Mouse (Mus musculus): Measurements from ENCODE around the gene Galnt6.

- no peak for TF ChIP-seq MYOG (IDR thresholded peaks at IDR 0.05; ENCODE audit: control insufficient read depth, extremely low read depth, insufficient read length)
- peak; percentile 18 for TF ChIP-seq FOSL1 (IDR thresholded peaks at IDR 0.05; ENCODE audit: insufficient read depth, low read length, poor library complexity, severe bottlenecking)
- TF ChIP-seq USF1 (IDR thresholded peaks at IDR 0.05; ENCODE audit: low read depth): no peak
- no peak for TF ChIP-seq CTCF (IDR thresholded peaks at IDR 0.05; ENCODE audit: control insufficient read depth, insufficient read depth, insufficient read length)
- TF ChIP-seq CEBPB (IDR thresholded peaks at IDR 0.05; ENCODE audit: low read depth): no peak
- TF ChIP-seq MAX (IDR thresholded peaks at IDR 0.05): peak; percentile 18
- TF ChIP-seq MYOD1 (IDR thresholded peaks at IDR 0.05; ENCODE audit: control insufficient read depth, insufficient read length, low read depth): peak; percentile 96
These were observed 6.1 kb upstream of the Galnt6 start for GRCm38 (mm10) chr15:100735095-100735952.

All from C2C12 (cell line).